Mouse (Mus musculus): Measurements from ENCODE around the gene Krtap12-1. TPM values are rescaled to one million over a fixed set of nuclear protein-coding genes. Genes with fewer than 3 reads are reported as not detected.

The Krtap12-1 gene
- total and polyA plus RNA-seq, 3 experiments: not detected

DNA sequence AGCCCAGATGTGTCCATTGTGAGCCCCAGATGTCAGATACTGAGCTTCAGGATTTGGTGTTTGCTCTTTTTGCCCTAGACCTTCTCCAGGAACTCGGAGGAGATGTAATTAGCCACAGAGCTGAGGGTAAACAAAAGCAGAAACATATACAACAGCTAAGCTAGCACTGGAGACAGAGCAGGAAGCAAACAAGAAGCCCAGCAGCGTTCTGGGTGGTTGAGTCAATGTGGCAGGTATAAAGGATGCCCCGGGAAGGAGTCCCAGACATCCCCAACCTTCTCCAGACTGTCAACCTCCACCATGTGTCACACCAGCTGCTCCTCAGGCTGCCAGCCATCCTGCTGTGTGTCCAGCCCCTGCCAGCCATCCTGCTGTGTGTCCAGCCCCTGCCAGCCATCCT lies 5.8 kb downstream of the Krtap12-1 start, which contains the start of gene Gm10100:
Gene Gm10100, plus strand, starts transcription at position 301 of the 400 bp plus-strand sequence.
- Histone ChIP-seq H3K4me3 (ENCODE audit: control insufficient read depth in 1 of 2, insufficient read depth in 1 of 2, low read depth in 2 of 2, low read length in 2 of 2) (no peak within 1 kb of the TSS), H3K9ac (ENCODE audit: control insufficient read depth, low read depth, low read length, poor library complexity, severe bottlenecking) (no peak within 1 kb of the TSS), H3K27ac (ENCODE audit: control insufficient read depth, low read depth, low read length) (no peak within 1 kb of the TSS), H3K4me1 (ENCODE audit: control insufficient read depth in 1 of 2, insufficient read depth in 2 of 2, low read length in 2 of 2) (no peaks in the 10 kb centered on the region), H3K79me2 (ENCODE audit: control insufficient read depth, insufficient read depth, low read length, poor library complexity) (no peaks in the 10 kb centered on the region), H3K9me3 (replicated peaks; ENCODE audit: insufficient read depth, low read length) (no peaks in the 10 kb centered on the region), H3K27me3 (ENCODE audit: control insufficient read depth in 1 of 2, insufficient read depth in 2 of 2, low read length in 2 of 2) (peaks cover 0 to under 1% of the 10 kb centered on the region in 2 experiments; a peak in 1 of 4 replicates), H3K36me3 (ENCODE audit: control insufficient read depth in 1 of 2, insufficient read depth in 2 of 2, low read length in 2 of 2) (no peaks in the 10 kb centered on the region)
- no peak for DNase-seq (ENCODE audit: low read depth, low spot score)
- TF ChIP-seq MXI1 (IDR thresholded peaks at IDR 0.05; ENCODE audit: low read depth, low read length): no peak
- TF ChIP-seq ZNF384 (IDR thresholded peaks at IDR 0.05; ENCODE audit: low read depth, low read length): no peak
- no peak for TF ChIP-seq HCFC1 (IDR thresholded peaks at IDR 0.05; ENCODE audit: low read depth, low read length)

DNA sequence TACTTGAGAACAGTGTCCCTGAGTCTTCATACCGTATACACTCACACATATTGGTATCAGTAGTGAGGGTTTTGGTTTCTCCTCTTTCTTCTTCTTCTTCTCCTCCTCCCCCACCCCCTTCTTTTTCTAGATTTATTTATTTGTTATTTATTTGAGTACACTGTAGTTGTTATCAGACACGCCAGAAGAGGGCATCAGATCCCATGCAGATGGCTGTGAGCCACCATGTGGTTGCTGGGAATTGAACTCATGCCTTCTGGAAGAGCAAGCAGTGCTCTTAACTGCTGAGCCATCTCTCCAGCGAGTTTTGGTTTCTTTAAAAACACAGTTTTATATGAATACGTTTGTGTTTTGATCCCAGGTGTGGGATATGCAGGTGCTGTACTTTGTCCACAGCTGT lies 7.9 kb downstream of the Krtap12-1 start:
- TF ChIP-seq MEF2A (IDR thresholded peaks at IDR 0.05; ENCODE audit: extremely low read depth, insufficient replicate concordance, low read depth, low read length, poor library complexity, severe bottlenecking): no peak
- TF ChIP-seq EP300 (IDR thresholded peaks at IDR 0.05; ENCODE audit: low read depth in 1 of 2, low read length in 2 of 2): no peak
- TF ChIP-seq JUND (IDR thresholded peaks at IDR 0.05; ENCODE audit: low read depth, low read length): no peak
- TF ChIP-seq SMC3 (IDR thresholded peaks at IDR 0.05; ENCODE audit: low read depth, low read length): peak; percentile 37
- TF ChIP-seq ZC3H11A (IDR thresholded peaks at IDR 0.05; ENCODE audit: low read depth, low read length): no peak
- TF ChIP-seq CTCF (IDR thresholded peaks at IDR 0.05 in 2 of 3, conservative IDR thresholded peaks at IDR 0.05 in 1 of 3; ENCODE audit: control insufficient read depth in 1 of 3, insufficient read depth in 1 of 3, low read depth in 2 of 3, low read length in 3 of 3, poor library complexity in 1 of 3, severe bottlenecking in 1 of 3): peak in 2 of 3 experiments; percentile 38 to 46; a peak in 4 of 6 replicates
- no peak for TF ChIP-seq ZMIZ1 (IDR thresholded peaks at IDR 0.05; ENCODE audit: low read depth, low read length)
- peak; percentile 14 for TF ChIP-seq RAD21 (IDR thresholded peaks at IDR 0.05; ENCODE audit: low read depth, low read length)
- TF ChIP-seq MYC (IDR thresholded peaks at IDR 0.05; ENCODE audit: low read depth, low read length): peak; percentile 56; the same call in 1 of the 2 replicates
- DNase-seq (ENCODE audit: low read depth, low spot score): peak; percentile 30
- Histone ChIP-seq H3K79me2 (ENCODE audit: control insufficient read depth, insufficient read depth, low read length, poor library complexity) (no peaks in the 10 kb centered on the region), H3K9ac (ENCODE audit: control insufficient read depth, low read depth, low read length, poor library complexity, severe bottlenecking) (no peak overlapping the region), H3K9me3 (replicated peaks; ENCODE audit: insufficient read depth, low read length) (no peaks in the 10 kb centered on the region), H3K27me3 (ENCODE audit: control insufficient read depth in 1 of 2, insufficient read depth in 2 of 2, low read length in 2 of 2) (peaks cover 5 to 9% of the 10 kb centered on the region in 2 experiments), H3K4me1 (ENCODE audit: control insufficient read depth in 1 of 2, insufficient read depth in 2 of 2, low read length in 2 of 2) (no peaks in the 10 kb centered on the region), H3K4me3 (ENCODE audit: control insufficient read depth in 1 of 2, insufficient read depth in 1 of 2, low read depth in 2 of 2, low read length in 2 of 2) (no peak overlapping the region), H3K27ac (ENCODE audit: control insufficient read depth, low read depth, low read length) (no peak overlapping the region), H3K36me3 (ENCODE audit: control insufficient read depth in 1 of 2, insufficient read depth in 2 of 2, low read length in 2 of 2) (no peaks in the 10 kb centered on the region)

DNA sequence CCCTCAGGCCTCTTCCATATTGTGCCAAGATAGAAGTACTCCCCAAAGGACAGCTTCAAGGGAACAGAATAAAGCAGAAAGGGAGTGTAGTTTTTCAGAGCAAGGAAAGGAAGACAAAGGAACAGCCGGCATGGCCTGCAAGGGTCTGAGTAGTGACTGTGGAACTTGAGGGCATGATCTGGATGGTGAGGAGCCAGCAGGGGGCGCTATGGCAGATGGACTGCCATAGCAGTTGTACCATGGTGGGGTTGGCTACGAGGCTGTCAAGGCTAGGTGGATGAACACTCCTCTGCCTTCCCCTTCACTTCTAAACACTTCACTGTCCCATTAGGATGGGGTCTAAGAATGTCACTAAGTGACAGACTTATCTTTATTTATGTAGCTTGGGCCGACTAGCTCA lies 8.8 kb downstream of the Krtap12-1 start:
- peaks cover 5 to 10% of the 10 kb centered on the region in 2 experiments for H3K27me3 ChIP-seq (ENCODE audit: control insufficient read depth in 1 of 2, insufficient read depth in 2 of 2, low read length in 2 of 2)
- no peak overlapping the region for H3K27ac ChIP-seq (ENCODE audit: control insufficient read depth, low read depth, low read length)
- DNase-seq (ENCODE audit: low read depth, low spot score): peak; percentile 51
- no peaks in the 10 kb centered on the region for H3K4me1 ChIP-seq (ENCODE audit: control insufficient read depth in 1 of 2, insufficient read depth in 2 of 2, low read length in 2 of 2)
- no peaks in the 10 kb centered on the region for H3K9me3 ChIP-seq (replicated peaks; ENCODE audit: insufficient read depth, low read length)
- no peaks in the 10 kb centered on the region for H3K36me3 ChIP-seq (ENCODE audit: control insufficient read depth in 1 of 2, insufficient read depth in 2 of 2, low read length in 2 of 2)
- H3K4me3 ChIP-seq (ENCODE audit: control insufficient read depth in 1 of 2, insufficient read depth in 1 of 2, low read depth in 2 of 2, low read length in 2 of 2): no peak overlapping the region
- TF ChIP-seq CTCF (IDR thresholded peaks at IDR 0.05 in 2 of 3, conservative IDR thresholded peaks at IDR 0.05 in 1 of 3; ENCODE audit: control insufficient read depth in 1 of 3, insufficient read depth in 1 of 3, low read depth in 2 of 3, low read length in 3 of 3, poor library complexity in 1 of 3, severe bottlenecking in 1 of 3): peak; percentile 74 to 91 (median 88)
- peak; percentile 62 for TF ChIP-seq SMC3 (IDR thresholded peaks at IDR 0.05; ENCODE audit: low read depth, low read length)
- TF ChIP-seq ZC3H11A (IDR thresholded peaks at IDR 0.05; ENCODE audit: low read depth, low read length): peak; percentile 17
- TF ChIP-seq MYB (IDR thresholded peaks at IDR 0.05; ENCODE audit: low read depth, low read length): no peak
- TF ChIP-seq ELF1 (IDR thresholded peaks at IDR 0.05; ENCODE audit: low read depth, low read length): no peak
- peak; percentile 26 for TF ChIP-seq RAD21 (IDR thresholded peaks at IDR 0.05; ENCODE audit: low read depth, low read length)
- no peak for TF ChIP-seq CHD2 (IDR thresholded peaks at IDR 0.05; ENCODE audit: low read length)
- no peak for TF ChIP-seq GABPA (IDR thresholded peaks at IDR 0.05; ENCODE audit: low read depth, low read length)
- H3K79me2 ChIP-seq (ENCODE audit: control insufficient read depth, insufficient read depth, low read length, poor library complexity): no peaks in the 10 kb centered on the region
- no peak overlapping the region for H3K9ac ChIP-seq (ENCODE audit: control insufficient read depth, low read depth, low read length, poor library complexity, severe bottlenecking)
